Mouse (Mus musculus): ENCODE data around the gene Hspa5. TPM values are rescaled to one million over a fixed set of nuclear protein-coding genes. Genes with fewer than 3 reads are reported as not detected.

Gene Hspa5
- 227 and 228 TPM in 2 replicates for polyA plus RNA-seq (2021; fragmentation: Nextera tagmentation)
- long read RNA-seq, experiment 1, transcript Hspa5-201 (9 exons, 3,672 nt), result major isoform, 1,483 of 2,411 reads
- long read RNA-seq, experiment 1, transcript Hspa5-202 (8 exons, 2,613 nt), result minor isoform, 809 of 2,411 reads
- long read RNA-seq, experiment 1, partial matches to known transcripts, result 86 of 2,411 reads
- long read RNA-seq, experiment 1, other reads (novel, unspliced or antisense), result 31 of 2,411 reads
- long read RNA-seq, experiment 2, transcript Hspa5-203 (2 exons, 452 nt), result minor isoform, 6 of 327 reads
- long read RNA-seq, experiment 2, transcript Hspa5-201 (9 exons, 3,672 nt), result major isoform, 128 of 327 reads
- long read RNA-seq, experiment 2, transcript Hspa5-202 (8 exons, 2,613 nt), result minor isoform, 99 of 327 reads
- long read RNA-seq, experiment 2, partial matches to known transcripts, result 92 of 327 reads
- long read RNA-seq, experiment 2, other reads (novel, unspliced or antisense), result 2 of 327 reads

DNA sequence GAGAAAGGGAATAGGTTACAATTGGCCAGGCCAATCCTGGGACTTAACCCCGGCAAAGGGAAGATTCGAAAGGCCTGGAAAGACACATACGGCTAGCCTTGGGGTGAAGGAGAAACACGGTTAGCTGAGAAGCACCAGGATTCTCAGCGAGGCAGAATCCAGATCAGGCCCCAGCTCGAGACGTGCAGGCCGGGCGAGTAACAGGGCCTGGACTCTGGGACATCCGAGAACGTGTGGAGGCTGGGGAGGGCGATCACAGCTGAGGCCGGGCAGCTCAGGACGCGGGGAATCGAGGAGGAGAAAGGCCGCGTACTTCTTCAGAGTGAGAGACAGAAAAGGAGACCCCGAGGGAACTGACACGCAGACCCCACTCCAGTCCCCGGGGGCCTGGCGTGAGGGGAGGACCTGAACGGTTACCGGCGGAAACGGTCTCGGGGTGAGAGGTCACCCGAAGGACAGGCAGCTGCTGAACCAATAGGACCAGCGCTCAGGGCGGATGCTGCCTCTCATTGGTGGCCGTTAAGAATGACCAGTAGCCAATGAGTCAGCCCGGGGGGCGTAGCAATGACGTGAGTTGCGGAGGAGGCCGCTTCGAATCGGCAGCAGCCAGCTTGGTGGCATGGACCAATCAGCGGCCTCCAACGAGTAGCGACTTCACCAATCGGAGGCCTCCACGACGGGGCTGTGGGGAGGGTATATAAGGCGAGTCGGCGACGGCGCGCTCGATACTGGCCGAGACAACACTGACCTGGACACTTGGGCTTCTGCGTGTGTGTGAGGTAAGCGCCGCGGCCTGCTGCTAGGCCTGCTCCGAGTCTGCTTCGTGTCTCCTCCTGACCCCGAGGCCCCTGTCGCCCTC, at the start of gene Hspa5:
Gene Hspa5, plus strand, starts transcription at position 603 of the 859 bp plus-strand sequence.

DNA sequence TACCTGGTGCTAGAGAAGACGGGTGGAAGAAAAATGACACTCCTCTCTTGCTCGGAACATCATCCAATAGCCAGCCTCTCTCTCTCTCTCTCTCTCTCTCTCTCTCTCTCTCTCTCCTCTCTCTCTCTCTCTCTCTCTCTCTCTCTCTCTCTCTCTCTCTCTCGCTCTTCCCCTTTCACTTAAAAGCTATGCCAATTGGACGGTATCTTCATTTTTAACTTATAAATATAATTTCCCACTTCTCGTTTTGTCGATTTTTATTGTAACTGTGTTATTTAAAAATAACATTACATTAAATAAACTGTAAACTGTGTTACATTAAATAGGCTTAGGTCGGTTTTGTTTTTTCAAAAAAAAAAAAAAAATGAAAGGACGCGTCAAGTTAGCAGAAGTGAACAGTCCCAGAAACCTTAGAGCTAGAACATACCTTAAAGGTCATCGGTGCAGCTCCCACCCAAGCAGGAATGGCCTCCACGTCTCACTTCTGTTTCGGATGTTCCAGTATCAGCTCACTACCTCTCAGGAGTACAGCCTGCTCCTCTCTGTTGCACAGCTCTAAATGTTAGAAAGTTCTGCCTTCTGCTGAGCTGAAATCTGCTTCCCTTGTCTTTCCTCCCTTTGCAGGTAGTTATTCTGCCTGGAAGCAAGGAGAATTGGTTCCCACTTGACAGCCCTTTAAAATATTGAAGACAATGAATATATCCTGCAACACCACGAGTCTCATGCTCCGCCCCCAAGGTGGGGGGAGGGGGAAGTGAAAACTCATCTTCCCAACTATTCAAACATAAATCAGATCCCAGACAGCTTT, 17.0 kb upstream of the Hspa5 start, which contains the start of gene Gapvd1:
Gene Gapvd1, minus strand, starts transcription at position 682 of the 808 bp plus-strand sequence.

DNA sequence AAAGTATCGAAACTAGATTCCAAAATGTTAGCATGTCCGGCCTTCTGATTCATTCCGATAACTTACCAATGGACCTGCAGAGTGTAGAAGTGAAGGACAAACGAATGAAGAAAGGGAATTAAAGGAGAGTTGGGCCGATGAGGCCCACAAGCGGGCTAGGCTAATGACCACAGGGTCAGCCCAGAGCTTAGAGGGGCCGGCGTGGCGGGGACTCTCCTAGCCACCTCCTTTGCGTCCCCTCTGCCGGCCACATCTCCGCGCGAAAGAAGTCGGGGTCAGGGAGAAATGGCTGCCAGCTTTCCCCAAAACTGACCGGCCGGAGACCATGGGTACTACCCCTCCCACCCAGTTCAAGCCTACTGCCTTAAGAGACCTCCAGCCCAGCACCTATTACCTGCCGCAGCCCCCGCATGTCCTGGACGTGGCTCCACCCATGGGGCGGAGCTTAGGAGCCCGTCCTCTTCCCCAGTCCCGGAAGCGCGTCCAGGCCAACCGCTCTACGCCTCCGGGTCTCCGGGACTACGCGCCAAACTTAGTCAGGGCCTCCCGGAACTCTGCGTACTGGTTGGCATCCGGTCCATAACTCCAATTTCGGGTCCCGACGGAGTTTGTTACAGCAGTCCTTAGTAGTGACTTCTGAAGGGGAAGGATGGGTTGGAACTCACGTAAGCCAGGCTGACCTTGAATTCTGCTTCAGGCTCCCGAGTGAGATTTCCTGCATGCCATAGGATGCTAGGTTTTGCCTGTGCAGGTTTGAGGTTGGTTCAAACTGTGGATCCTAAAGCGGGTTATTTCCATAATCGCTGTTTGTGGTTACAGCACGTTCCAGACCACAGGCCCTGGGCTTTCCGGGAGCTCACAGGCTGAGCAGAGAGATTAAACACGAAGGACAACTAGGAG, 27.8 kb downstream of the Hspa5 start, which contains the start of gene Rabepk:
Gene Rabepk, minus strand, starts transcription at position 556 of the 900 bp plus-strand sequence.

DNA sequence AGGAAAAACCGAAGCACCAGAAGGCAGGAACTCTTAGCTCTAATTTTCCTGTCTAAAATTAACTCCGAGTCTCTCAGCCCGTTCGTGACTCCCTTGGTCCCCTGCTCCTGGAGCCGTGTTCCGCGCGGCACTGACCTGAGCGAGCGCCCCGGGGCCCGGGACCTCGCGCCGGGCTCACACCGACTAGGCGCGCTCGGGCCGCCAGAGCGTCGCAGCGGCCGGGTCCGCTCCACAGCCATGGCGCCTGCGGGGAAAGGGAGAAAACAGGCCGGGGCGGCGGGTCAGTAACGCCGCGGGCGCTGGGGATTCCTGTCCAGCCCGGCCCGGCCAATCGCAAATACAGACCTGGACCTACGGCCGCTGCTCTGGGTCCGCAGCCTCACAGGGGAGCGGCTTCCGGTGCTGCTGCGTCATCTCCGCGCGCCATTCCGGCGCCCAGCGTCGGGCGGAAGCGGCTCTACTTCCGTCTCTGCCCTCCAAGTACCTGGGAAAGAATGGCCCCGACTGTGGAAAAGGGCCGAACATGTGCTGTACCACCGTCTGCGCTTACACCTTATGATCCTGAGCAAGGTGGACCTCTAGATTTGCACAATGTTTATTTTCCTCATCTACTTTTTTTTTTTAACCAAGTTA, 54.2 kb downstream of the Hspa5 start, which contains the start of gene Fbxw2:
Gene Fbxw2, minus strand, starts transcription at position 485 of the 633 bp plus-strand sequence.

Other genes with a start within 250 kb of the Hspa5 start
- gene Gapvd1, start 16.7 kb upstream of the Hspa5 start, polyA plus RNA-seq (2021; fragmentation: Nextera tagmentation), result 21.1 and 33.6 TPM in 2 replicates
- gene Rabepk, start 27.9 kb downstream of the Hspa5 start, polyA plus RNA-seq (2021; fragmentation: Nextera tagmentation), result 40.3 and 60.3 TPM in 2 replicates
- gene Fbxw2, start 54.3 kb downstream of the Hspa5 start, polyA plus RNA-seq (2021; fragmentation: Nextera tagmentation), result 57.6 and 117 TPM in 2 replicates
- 0.13 TPM in 1 of 2 replicates, not detected in the other for gene Gm34653, start 61.0 kb downstream of the Hspa5 start, polyA plus RNA-seq (2021; fragmentation: Nextera tagmentation)
- gene Cutal, start 102.4 kb downstream of the Hspa5 start, polyA plus RNA-seq (2021; fragmentation: Nextera tagmentation), result 0.09 and 0.38 TPM in 2 replicates
- gene Psmd5, start 103.0 kb downstream of the Hspa5 start, polyA plus RNA-seq (2021; fragmentation: Nextera tagmentation), result 26.2 and 34.1 TPM in 2 replicates
- 0.13 and 0.16 TPM in 2 replicates for gene Phf19, start 142.1 kb downstream of the Hspa5 start, polyA plus RNA-seq (2021; fragmentation: Nextera tagmentation)
- gene Traf1, start 189.8 kb downstream of the Hspa5 start, polyA plus RNA-seq (2021; fragmentation: Nextera tagmentation), result 0.67 and 1.0 TPM in 2 replicates

All from left cerebral cortex, adult 6 months (tissue).